Mouse (Mus musculus) heart, embryonic 11.5 days (tissue): ENCODE measurements around the gene Cacna1e. TPM values are rescaled to one million over a fixed set of nuclear protein-coding genes. Genes with fewer than 3 reads are reported as not detected.

Experiments used
- ATAC-seq: fragments of 200-750 bp; cut with Nextera tagmentation; replicated peaks from 2 replicates; pipeline ENCODE4 v1.8.0; 2017; ENCODE audit warnings: moderate library complexity; ENCODE audit not compliant: insufficient number of reproducible peaks, low FRiP score, low TSS enrichment
- H3K27ac ChIP-seq: fragments of 300-500 bp; sonication (generic); 2 replicates; pipeline ENCODE4 v1.5.1; 2014; ENCODE audit warnings: mild to moderate bottlenecking, low read depth, low read length
- H3K27me3 ChIP-seq: fragments of 300-500 bp; sonication (generic); 2 replicates; pipeline ENCODE4 v1.6.1; 2014; ENCODE audit warnings: mild to moderate bottlenecking, low read length, mixed read lengths; ENCODE audit not compliant: control insufficient read depth, insufficient read depth
- H3K36me3 ChIP-seq: fragments of 300-500 bp; sonication (generic); 2 replicates; pipeline ENCODE4 v1.6.1; 2014; ENCODE audit warnings: mild to moderate bottlenecking, low read length, moderate library complexity, mixed read lengths; ENCODE audit not compliant: control insufficient read depth, insufficient read depth
- H3K4me1 ChIP-seq: fragments of 300-500 bp; sonication (generic); 2 replicates; pipeline ENCODE4 v1.6.1; 2014; ENCODE audit warnings: low read length; ENCODE audit not compliant: control insufficient read depth, insufficient read depth
- H3K4me2 ChIP-seq: fragments of 300-500 bp; sonication (generic); 2 replicates; pipeline ENCODE4 v1.6.1; 2014; ENCODE audit warnings: mild to moderate bottlenecking, moderate library complexity
- H3K4me3 ChIP-seq: fragments of 300-500 bp; sonication (generic); 2 replicates; pipeline ENCODE4 v1.5.1; 2014; ENCODE audit warnings: low read depth, low read length
- H3K9ac ChIP-seq: fragments of 300-500 bp; sonication (generic); 2 replicates; pipeline ENCODE4 v1.6.1; 2014; ENCODE audit warnings: mild to moderate bottlenecking, low read depth, low read length, moderate library complexity
- H3K9me3 ChIP-seq: fragments of 300-500 bp; sonication (generic); replicated peaks from 2 replicates; pipeline ENCODE4 v1.6.1; 2016; ENCODE audit warnings: low read length; ENCODE audit not compliant: control insufficient read depth
- WGBS: fragments of 180-500 bp; shearing (Covaris S2); extraction: QIAGEN DNeasy Blood & Tissue Kit; methylation state at CpG from one replicate; pipeline ENCODE4 v1.1.7; 2014; ENCODE audit not compliant: insufficient replicate concordance; 5-methylcytosine and 5-hydroxymethylcytosine counted together
- polyA plus RNA-seq: library from polyadenylated mRNA; unstranded; fragments of >200 nt; fragmentation: Nextera tagmentation; extraction: Ambion mirVana; gene quantifications from 2 replicates; pipeline ENCODE4 v1.2.1, GENCODE M21; 2014

Gene Cacna1e
- polyA plus RNA-seq, 1 experiment from 2014 or later, result 0.66 TPM

- Histone ChIP-seq H3K4me3 (no peak overlapping the region), H3K27me3 (no peaks in the 10 kb centered on the region), H3K4me1 (no peaks in the 10 kb centered on the region), H3K9me3 (no peaks in the 10 kb centered on the region), H3K9ac (no peak overlapping the region), H3K4me2 (no peak overlapping the region), H3K36me3 (no peaks in the 10 kb centered on the region), H3K27ac (no peak overlapping the region)
- WGBS, result 70% methylated on average over 6 of the region's 6 CpGs
- no peak for ATAC-seq
These were observed 35.4 kb downstream of the Cacna1e start for GRCm38 (mm10) chr1:154848683-154849579.

- H3K27me3 ChIP-seq, result no peaks in the 10 kb centered on the region
- no peak for ATAC-seq
- no peak overlapping the region for H3K4me2 ChIP-seq
- H3K27ac ChIP-seq, result no peak overlapping the region
- peaks cover 2% of the 10 kb centered on the region; the same call in 1 of the 2 replicates for H3K4me1 ChIP-seq
- H3K4me3 ChIP-seq, result no peak overlapping the region
- H3K9ac ChIP-seq, result no peak overlapping the region
- H3K9me3 ChIP-seq, result no peaks in the 10 kb centered on the region
- 76% methylated on average over 2 of the region's 2 CpGs for WGBS
- H3K36me3 ChIP-seq, result no peaks in the 10 kb centered on the region
These were observed 37.4 kb downstream of the Cacna1e start for GRCm38 (mm10) chr1:154846900-154847299.

GRCm38 (mm10) chr1:154843427-154843826, 40.9 kb downstream of the Cacna1e start:
- H3K9me3 ChIP-seq, result no peaks in the 10 kb centered on the region
- no peaks in the 10 kb centered on the region for H3K36me3 ChIP-seq
- peaks cover 6% of the 10 kb centered on the region; the same call in 1 of the 2 replicates for H3K27me3 ChIP-seq
- H3K27ac ChIP-seq, result no peak overlapping the region
- 73% methylated on average over 2 of the region's 2 CpGs for WGBS
- no peak overlapping the region for H3K9ac ChIP-seq
- no peak overlapping the region for H3K4me3 ChIP-seq
- peaks cover 2% of the 10 kb centered on the region; the same call in 1 of the 2 replicates for H3K4me1 ChIP-seq
- no peak overlapping the region for H3K4me2 ChIP-seq
- 0 out of 2 replicates have a peak, but pooled peaks have one; percentile 49 for ATAC-seq

GRCm38 (mm10) chr1:154842336-154842735, 42.0 kb downstream of the Cacna1e start:
- peaks cover 6% of the 10 kb centered on the region; the same call in 1 of the 2 replicates for H3K27me3 ChIP-seq
- H3K27ac ChIP-seq, result no peak overlapping the region
- H3K9ac ChIP-seq, result no peak overlapping the region
- WGBS, result 73% methylated on average over 5 of the region's 5 CpGs
- no peak overlapping the region for H3K4me2 ChIP-seq
- ATAC-seq, result no peak
- H3K9me3 ChIP-seq, result no peaks in the 10 kb centered on the region
- H3K4me3 ChIP-seq, result no peak overlapping the region
- peaks cover 2% of the 10 kb centered on the region; the same call in 1 of the 2 replicates for H3K4me1 ChIP-seq
- H3K36me3 ChIP-seq, result no peaks in the 10 kb centered on the region

- H3K27me3 ChIP-seq, result peaks cover 10% of the 10 kb centered on the region; the same call in 1 of the 2 replicates
- no peaks in the 10 kb centered on the region for H3K9me3 ChIP-seq
- no peak overlapping the region for H3K27ac ChIP-seq
- H3K36me3 ChIP-seq, result no peaks in the 10 kb centered on the region
- H3K9ac ChIP-seq, result no peak overlapping the region
- WGBS, result 68% methylated on average over 6 of the region's 6 CpGs
- peaks cover 2% of the 10 kb centered on the region; the same call in 1 of the 2 replicates for H3K4me1 ChIP-seq
- H3K4me3 ChIP-seq, result no peak overlapping the region
- no peak for ATAC-seq
- no peak overlapping the region for H3K4me2 ChIP-seq
These were observed 43.2 kb downstream of the Cacna1e start for GRCm38 (mm10) chr1:154841057-154841630.

- H3K4me3 ChIP-seq, result no peak overlapping the region
- peaks cover 2% of the 10 kb centered on the region; the same call in 1 of the 2 replicates for H3K4me1 ChIP-seq
- H3K9me3 ChIP-seq, result no peaks in the 10 kb centered on the region
- H3K27me3 ChIP-seq, result peaks cover 10% of the 10 kb centered on the region; the same call in 1 of the 2 replicates
- WGBS, result 81% methylated on average over 4 of the region's 4 CpGs
- H3K27ac ChIP-seq, result no peak overlapping the region
- H3K9ac ChIP-seq, result no peak overlapping the region
- no peak overlapping the region for H3K4me2 ChIP-seq
- no peaks in the 10 kb centered on the region for H3K36me3 ChIP-seq
- no peak for ATAC-seq
These were observed 45.0 kb downstream of the Cacna1e start for GRCm38 (mm10) chr1:154839272-154839671.

GRCm38 (mm10) chr1:154836473-154836872, 47.8 kb downstream of the Cacna1e start:
- no peak overlapping the region for H3K27ac ChIP-seq
- H3K4me2 ChIP-seq, result no peak overlapping the region
- H3K4me3 ChIP-seq, result no peak overlapping the region
- no peaks in the 10 kb centered on the region; the same call in 1 of the 2 replicates for H3K4me1 ChIP-seq
- 84% methylated on average over 5 of the region's 5 CpGs for WGBS
- H3K36me3 ChIP-seq, result no peaks in the 10 kb centered on the region
- H3K9me3 ChIP-seq, result no peaks in the 10 kb centered on the region
- no peak for ATAC-seq
- H3K27me3 ChIP-seq, result peaks cover 10% of the 10 kb centered on the region; the same call in 1 of the 2 replicates
- no peak overlapping the region for H3K9ac ChIP-seq

GRCm38 (mm10) chr1:154832168-154832539, 52.1 kb downstream of the Cacna1e start:
- ATAC-seq, result no peak
- Histone ChIP-seq H3K4me2 (no peak overlapping the region), H3K9ac (no peak overlapping the region), H3K4me3 (no peak overlapping the region), H3K27ac (no peak overlapping the region), H3K4me1 (no peaks in the 10 kb centered on the region; the same call in 1 of the 2 replicates), H3K9me3 (no peaks in the 10 kb centered on the region), H3K36me3 (no peaks in the 10 kb centered on the region), H3K27me3 (peaks cover 4% of the 10 kb centered on the region; the same call in 1 of the 2 replicates)
- 85% methylated on average over 9 of the region's 9 CpGs for WGBS
